Mouse (Mus musculus): ENCODE measurements at regions not wholly inside any gene's neighbourhood (a gene's known extent, or its start where the extent isn't known, plus 50 kb on each side); places are given as distances from the start of the nearest gene placed in this dataset.
A peak's percentile ranks its signal among the peaks of the same experiment; 100 is the strongest.

DNA sequence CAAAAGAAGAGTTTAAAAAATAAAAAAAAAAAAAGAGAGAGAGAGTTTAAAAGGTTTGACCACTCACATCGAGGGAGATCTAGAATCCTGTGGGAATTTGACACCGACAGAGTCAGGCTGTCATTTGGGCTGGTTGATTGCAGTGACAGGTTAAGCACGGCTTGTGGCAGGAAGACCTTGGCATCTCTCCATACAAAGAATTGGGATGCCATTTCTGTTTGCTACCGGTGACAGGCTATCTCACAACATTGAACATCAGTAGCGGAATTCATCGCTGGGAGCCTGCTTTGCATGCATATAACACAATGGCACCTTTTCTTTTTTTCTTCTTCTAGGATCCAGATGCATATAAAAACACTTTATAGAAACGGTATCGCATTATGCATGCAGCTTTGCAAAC, 53.7 kb upstream of the Gm26657 start:
- no peak for DNase-seq

- no peak for DNase-seq
Measured at GRCm38 (mm10) chr4:56685696-56686095, 54.2 kb upstream of the Gm26657 start.

GRCm38 (mm10) chr4:56685123-56685522, 54.7 kb upstream of the Gm26657 start:
- DNase-seq: peak; percentile 83 to 85

- DNase-seq: no peak
Measured at GRCm38 (mm10) chr4:56684031-56684430, 55.8 kb upstream of the Gm26657 start.

- DNase-seq: no peak
Measured at GRCm38 (mm10) chr4:56681121-56681520, 58.7 kb upstream of the Gm26657 start.

- DNase-seq: no peak
Measured at GRCm38 (mm10) chr4:56673868-56674267, 66.0 kb upstream of the Gm26657 start.

DNA sequence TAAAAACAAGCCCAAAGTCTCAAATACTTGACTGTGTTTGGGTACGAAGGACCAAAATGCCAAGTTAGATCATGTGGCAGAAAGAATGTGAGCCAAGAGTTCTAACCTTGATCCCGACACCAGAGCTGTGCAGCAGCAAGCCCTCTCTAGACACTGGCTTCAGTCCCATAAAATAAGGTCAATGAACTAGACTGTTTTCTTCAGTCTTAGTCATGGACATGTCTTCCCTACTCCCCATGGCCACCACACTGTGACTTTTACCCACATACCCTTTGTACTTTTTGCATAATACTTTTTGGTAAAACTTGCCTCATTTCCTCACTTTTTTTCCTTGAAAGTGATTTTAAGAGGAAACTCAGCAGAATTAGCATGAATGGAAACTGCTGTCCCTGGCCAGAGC, 74.9 kb upstream of the Gm26657 start:
- no peak for DNase-seq

DNA sequence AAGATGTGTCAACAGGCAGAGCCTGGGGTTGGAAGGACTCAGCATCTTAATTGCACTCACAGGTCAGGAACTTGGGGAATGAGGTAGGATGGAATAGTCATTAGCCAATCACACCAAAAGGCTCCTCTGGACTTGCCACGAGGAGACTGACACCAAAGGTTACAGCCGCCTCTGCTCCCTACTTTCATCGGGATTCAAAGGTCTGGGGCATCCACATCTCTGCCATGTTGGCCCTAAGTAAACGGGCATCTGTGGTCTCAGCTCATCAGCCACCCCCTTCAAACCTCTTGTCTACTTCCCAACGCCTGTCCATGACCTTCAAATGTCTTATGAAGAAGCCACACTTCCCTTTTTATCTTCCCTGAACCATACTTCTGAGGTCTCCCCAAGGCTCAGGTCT, 78.1 kb upstream of the Gm26657 start:
- no peak for DNase-seq

DNA sequence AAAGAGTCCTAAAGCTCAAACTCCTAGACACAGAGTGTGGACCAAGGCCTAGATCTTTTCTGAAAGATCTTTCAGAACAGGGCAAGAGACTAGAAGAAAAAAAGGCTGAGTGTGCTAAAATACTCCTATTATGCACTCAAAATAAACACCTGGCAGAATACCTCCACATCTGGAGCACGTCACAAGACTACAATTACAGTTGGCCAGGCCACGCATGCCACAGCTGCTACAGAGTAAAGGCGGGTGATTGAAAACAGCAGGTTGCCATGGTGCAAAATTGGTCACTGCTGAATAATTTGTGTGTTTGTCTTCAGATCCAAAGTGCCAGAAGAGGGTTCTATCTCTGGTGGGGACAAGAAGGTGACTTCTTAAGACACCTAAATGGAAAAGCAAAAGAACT, 82.8 kb upstream of the Gm26657 start:
- no peak for DNase-seq

DNA sequence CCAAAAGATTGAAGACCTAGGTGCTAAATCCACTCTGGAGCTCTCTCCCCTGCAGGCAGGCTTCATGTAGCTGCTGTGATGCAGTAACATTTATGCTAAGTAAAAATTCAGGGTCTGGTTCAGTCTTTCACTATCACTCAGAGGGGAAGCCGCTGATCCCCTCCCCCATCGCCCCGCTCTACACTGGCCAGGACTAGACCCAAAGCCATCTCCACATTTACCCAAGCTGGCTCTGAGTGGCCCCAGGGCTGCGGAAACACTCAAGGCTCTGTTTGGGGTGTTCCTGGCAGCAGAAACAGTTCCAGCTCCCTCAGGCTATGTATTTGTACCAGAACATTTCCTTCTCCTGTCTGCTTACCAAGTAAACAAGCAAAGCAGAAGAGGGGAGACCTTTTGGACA, 85.5 kb upstream of the Gm26657 start:
- DNase-seq: no peak

DNA sequence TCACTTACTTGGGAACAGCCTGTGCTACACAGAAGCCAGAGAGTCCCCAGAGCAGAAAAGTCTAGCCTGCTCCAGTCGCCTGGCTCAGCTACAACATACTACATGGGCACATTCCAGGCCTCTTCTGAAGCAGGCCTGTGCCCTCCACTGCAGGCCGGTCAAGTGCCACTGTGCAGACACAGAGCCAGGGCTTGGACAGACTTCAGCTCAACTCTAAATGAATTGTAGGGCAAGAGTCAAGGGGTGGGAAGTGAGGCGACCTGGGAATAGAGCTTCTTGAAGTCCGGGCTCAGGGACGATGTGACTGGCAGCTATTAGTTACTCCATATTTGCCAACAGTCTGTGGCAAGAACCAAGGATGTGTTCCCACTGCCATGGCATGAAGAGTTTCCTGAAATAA, 87.1 kb upstream of the Gm26657 start:
- DNase-seq: no peak

- no peak for DNase-seq
Measured at GRCm38 (mm10) chr4:56649731-56650130, 90.1 kb upstream of the Gm26657 start.

GRCm38 (mm10) chr4:56643999-56644962, 95.6 kb upstream of the Gm26657 start:
- DNase-seq: no peak

GRCm38 (mm10) chr4:56643491-56643890, 96.4 kb upstream of the Gm26657 start:
- no peak for DNase-seq

- no peak for DNase-seq
Measured at GRCm38 (mm10) chr4:56639709-56640108, 100.2 kb upstream of the Gm26657 start.

GRCm38 (mm10) chr4:56638704-56639478, 101.0 kb upstream of the Gm26657 start:
- no peak for DNase-seq

- no peak for DNase-seq
Measured at GRCm38 (mm10) chr4:56636265-56636664, 103.6 kb upstream of the Gm26657 start.

DNA sequence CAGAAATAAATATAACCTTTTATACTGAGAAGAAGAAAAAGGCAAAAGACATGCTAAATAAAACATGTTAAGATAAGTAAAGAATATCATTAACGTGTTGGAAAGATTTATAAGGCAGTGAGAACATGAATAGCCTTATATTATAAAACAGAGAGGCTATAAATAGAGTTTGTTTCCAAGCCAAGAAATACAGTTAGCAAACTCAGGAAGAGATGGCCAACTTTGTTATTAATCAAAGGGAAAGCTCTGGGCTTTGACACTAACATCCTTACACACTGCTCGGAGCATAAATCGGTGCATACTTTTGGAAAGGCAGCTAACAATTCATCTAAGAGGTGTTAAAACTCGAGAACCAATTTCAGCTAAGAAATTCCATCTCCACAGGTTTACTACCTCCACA, 106.3 kb upstream of the Gm26657 start:
- DNase-seq: no peak

DNA sequence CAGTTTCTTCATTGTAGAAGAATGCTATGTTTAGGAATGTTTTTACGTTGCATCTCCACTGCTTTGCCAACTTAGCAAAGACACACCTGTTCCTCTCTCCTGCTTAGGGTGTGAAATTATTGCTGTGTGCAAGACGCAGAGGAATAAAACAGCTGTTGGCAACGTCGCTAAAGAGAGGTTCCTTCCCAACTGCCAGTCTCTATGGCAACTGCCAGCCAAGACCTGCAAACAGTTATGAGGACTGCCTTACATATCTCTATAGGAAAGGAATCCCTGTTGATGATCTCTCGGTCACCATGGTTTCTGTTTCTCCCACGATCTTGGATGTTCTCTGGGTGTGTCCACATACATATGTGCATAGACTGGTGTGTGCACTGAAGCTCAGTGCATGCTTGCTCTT, 109.6 kb upstream of the Gm26657 start:
- DNase-seq: no peak

DNA sequence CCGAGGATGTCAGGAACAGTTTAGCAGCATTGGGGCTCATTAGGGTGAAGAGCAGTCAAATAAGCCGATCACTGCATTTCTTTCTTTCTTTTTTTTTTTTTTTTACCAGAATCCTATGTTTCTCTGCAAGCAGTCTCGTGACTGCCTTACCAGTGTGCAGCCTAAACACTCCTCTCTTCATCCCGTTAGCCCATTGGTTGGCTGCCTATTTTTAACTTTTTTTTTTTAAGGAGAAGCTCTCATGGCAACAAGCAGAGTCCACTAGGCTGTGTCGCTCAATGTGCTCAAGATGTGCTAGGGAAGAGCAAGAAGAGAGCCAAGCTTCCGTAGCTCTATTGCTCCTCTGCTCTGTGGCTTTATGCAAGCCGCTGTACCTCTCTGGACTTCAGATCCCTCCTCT, 112.7 kb upstream of the Gm26657 start:
- no peak for DNase-seq

- no peak for DNase-seq
Measured at GRCm38 (mm10) chr4:56621782-56622181, 118.1 kb upstream of the Gm26657 start.

DNA sequence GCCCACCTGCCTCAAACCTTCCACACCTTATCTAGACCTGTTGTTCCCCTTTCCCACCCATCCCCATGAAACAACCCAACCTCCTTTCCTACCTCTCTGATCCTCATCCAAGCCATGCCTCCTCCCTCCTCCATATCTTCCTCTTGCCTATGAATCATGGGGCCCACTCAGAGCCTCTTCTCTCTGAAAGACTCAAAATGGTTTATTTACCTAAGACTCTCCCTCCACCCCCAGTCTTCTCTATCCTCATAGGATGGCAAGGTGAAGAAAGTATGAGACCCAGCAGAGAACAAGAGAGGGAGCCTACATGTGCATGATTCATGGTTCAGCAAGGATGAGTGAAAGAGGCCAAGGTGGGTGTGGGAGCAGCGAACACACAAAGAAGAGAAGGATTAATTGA, 118.5 kb upstream of the Gm26657 start:
- no peak for DNase-seq

DNA sequence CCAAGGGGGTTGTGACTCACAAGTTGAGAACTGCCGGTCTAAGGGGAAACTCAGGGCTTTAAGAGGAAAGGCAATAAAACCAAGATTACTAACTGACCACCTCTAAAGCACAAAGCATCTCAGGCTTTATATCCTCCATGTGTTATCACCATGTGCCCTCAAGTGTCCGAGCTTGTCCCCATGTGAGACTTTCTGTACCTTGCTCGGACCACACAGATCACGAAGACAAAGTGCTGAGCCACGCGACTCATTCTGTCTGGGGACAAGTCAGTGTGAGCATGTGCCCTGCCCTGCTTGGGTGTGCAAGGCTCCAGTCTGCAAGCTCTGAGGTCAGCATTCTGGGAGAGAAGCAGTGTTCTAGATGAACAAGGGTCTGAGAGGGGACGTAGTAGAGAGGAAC, 119.2 kb upstream of the Gm26657 start:
- DNase-seq: no peak

GRCm38 (mm10) chr4:56619803-56620202, 120.1 kb upstream of the Gm26657 start:
- DNase-seq: no peak
